In the genomic region with DNA sequence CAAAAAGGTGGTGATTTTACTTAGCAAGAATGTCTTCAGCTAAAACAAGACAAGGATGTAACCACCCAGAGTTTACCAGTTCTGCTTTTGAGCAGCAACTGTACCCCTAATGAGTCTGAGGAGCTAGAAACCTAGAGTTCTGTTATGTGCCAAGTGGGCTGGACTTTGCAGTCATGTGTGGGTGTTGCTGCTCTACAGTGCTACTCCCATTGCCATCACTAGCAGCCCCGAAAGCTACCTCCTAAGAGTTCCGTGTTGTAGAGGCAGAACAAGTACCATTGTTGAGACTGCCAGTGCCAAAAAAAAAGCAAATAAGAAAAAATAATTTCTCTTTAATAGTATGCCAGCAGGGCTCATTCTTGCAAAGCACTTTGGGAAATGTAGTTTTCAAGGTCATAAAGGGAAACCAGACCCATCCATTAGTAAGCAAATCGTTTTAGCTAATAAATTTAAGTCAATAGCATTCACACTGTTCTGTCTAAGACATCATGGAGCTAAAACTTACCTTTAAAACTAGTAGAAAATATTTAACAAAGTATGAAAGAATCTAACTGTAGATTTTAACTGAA, we compare ENCODE assay signal across 10 mouse cellular contexts. TPM values are rescaled to one million over a fixed set of nuclear protein-coding genes. Genes with fewer than 3 reads are reported as not detected.
DNase-seq lines count a peak whose midpoint lies in the region; ATAC-seq lines count a peak whose summit lies in the region.
"Had no signal": no experiment of that assay in that cellular context is flagged by ENCODE, and none has a peak within 500 bp of the region (broad histone marks: within the 10 kb centered on the region; RNA-seq: fewer than 3 reads in every experiment).

No protein-coding gene starts in this region.

- ATAC-seq in megakaryocyte, adult 5-6 weeks (ENCODE audit: poor library complexity, severe bottlenecking) = peak; percentile 89

- intact Hi-C loops in heart, postnatal 25 days (cut with DNase I) = no loop called here

- peak; percentile 43 to 75 for DNase-seq in adrenal gland, adult (ENCODE audit: inconsistent age in 2 of 2, low spot score in 1 of 2)
- DNase-seq in adrenal gland, adult 8-10 months = no peak
- DNase-seq in heart, adult 18-20 months = peak; percentile 65 to 66
- DNase-seq in heart, postnatal 25 days (ENCODE audit: low spot score) = no peak
- peak; percentile 40 to 49 for DNase-seq in lung, adult 18-20 months
- no peak for DNase-seq in lung, postnatal 25 days (ENCODE audit: low spot score)
- no peak for DNase-seq in thymus, postnatal 10 days (ENCODE audit: low spot score in 2 of 2)
- DNase-seq: gastrocnemius, postnatal 14 days; lung, embryonic 14.5 days had no signal

RNA-seq across cellular contexts. Expression of gene Zbtb20, which starts 21.5 kb away (rescaled TPM):
- 100 to 1,000 TPM; 154 to 246 (median 184) TPM for total RNA-seq in adrenal gland, adult 8-10 months (2022)
- total RNA-seq in heart, adult 18-20 months (2021) = 100 to 1,000 TPM; 149 to 178 TPM
- total RNA-seq in heart, postnatal 25 days (2021) = 100 to 1,000 TPM; 167 to 189 TPM
- 7.6 and 13.1 TPM in 2 replicates for total RNA-seq in megakaryocyte, adult 5-6 weeks (2015)
- 5.1 and 7.2 TPM in 2 replicates for total RNA-seq in megakaryocyte, adult 5-6 weeks (2017)

Comparison
In these comparisons a context has a peak if more than half of its experiments do, and no peak if none do; other contexts are left out.
1. DNase-seq: peak in adrenal gland, adult (2 of 2), heart, adult 18-20 months (2 of 2) and lung, adult 18-20 months (2 of 2); none in adrenal gland, adult 8-10 months (single experiment), heart, postnatal 25 days (single experiment), lung, postnatal 25 days (single experiment) and thymus, postnatal 10 days (0 of 2).
2. RNA of gene Zbtb20, which starts 21.5 kb away (total RNA-seq): 154 to 246 TPM in adrenal gland, adult 8-10 months, 167 to 189 TPM in heart, postnatal 25 days and 149 to 178 TPM in heart, adult 18-20 months; 5.1 to 13.1 TPM in megakaryocyte, adult 5-6 weeks; every median in the first group is over 10 times any median in the second.